ENCODE assay signal across 8 mouse cellular contexts in the genomic region with DNA sequence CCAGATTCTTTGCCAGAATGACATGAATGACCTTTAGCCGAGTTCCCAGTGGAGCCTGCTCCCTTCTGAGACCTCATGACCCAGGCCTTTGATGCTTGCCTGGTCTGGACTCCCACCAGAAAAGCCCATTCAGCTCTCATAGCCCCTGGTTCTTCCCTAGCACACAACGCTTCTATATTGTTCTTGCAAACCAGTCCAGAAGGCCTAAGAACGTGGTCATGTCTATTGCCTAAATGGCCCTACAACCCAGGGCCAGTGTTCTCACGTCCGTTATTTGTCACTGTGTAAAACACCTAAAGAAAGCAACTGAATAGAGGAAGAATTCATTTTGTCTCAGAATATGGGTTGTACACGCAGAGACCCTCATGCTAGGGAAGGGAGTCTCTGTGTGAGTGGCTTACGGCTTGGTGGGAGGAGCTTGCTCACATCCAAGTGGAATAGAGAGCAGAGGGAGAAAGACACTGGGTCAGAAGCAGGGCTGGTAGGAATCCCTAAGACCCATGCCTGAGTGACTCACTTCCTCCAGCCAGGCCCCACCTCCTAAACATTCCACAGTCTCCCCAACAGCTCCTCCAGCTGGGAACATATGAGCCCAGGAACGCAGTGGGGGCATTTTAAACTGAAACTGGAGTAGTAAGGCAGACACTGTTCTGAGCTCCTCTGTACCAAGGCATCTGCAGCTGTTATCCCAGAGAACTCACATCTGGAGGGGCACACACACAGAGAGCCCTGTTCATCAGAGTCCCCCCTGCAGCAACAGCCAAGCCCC.
A peak's percentile ranks its signal among the peaks of the same experiment; 100 is the strongest.
DNase-seq lines count a peak whose midpoint lies in the region; TF ChIP-seq lines count a peak whose summit lies in the region.

No protein-coding gene starts in this region.

- peaks cover 35% of the 10 kb centered on the region for H3K4me1 ChIP-seq in olfactory bulb, adult 2 months (ENCODE audit: control insufficient read depth, insufficient read depth, low read length)
- no peaks in the 10 kb centered on the region for H3K4me1 ChIP-seq in cerebellum, adult 2 months (ENCODE audit: control insufficient read depth, insufficient read depth, low read length)

- no peak for TF ChIP-seq CTCF in olfactory bulb, adult 2 months (IDR thresholded peaks at IDR 0.05; ENCODE audit: insufficient read depth, low read depth, low read length)
- no peak for TF ChIP-seq CTCF in cerebellum, adult 2 months (IDR thresholded peaks at IDR 0.05; ENCODE audit: borderline replicate concordance, insufficient read depth, low read depth, low read length)

- 51% methylated on average over 8 of the region's 8 CpGs for WGBS in olfactory bulb, adult 2 months
- 79% methylated on average over 8 of the region's 8 CpGs for WGBS in cerebellum, adult 2 months

- H3K4me3 ChIP-seq in olfactory bulb, adult 2 months (ENCODE audit: insufficient read depth, low read depth, low read length) = no peak overlapping the region
- H3K4me3 ChIP-seq in cerebellum, adult 2 months (replicated peaks; ENCODE audit: insufficient read depth, low read depth, low read length) = no peak overlapping the region

- H3K27me3 ChIP-seq in cerebellum, adult 2 months (ENCODE audit: control insufficient read depth, insufficient read depth, low read length) = no peaks in the 10 kb centered on the region

- DNase-seq in testis, postnatal 14 days (ENCODE audit: low spot score) = peak; percentile 30
- no peak for DNase-seq in testis, postnatal 10 days (ENCODE audit: low spot score)
- DNase-seq in heart, adult 9 months (ENCODE audit: low spot score in 2 of 2) = peak; percentile 69 to 75
- peak; percentile 40 for DNase-seq in kidney, postnatal 14 days
- no peak for DNase-seq in thymus, postnatal 10 days (ENCODE audit: low spot score in 2 of 2)
- no peak for DNase-seq in cerebellum, adult 2 months
- DNase-seq in spleen, postnatal 4 days (ENCODE audit: low spot score in 2 of 2) = no peak

- H3K27ac ChIP-seq in olfactory bulb, adult 2 months (ENCODE audit: insufficient read depth, low read depth, low read length) = peak overlapping the region; percentile 78
- H3K27ac ChIP-seq in cerebellum, adult 2 months (ENCODE audit: insufficient read depth, low read length) = no peak overlapping the region

- no peak for TF ChIP-seq POLR2A in olfactory bulb, adult 2 months (IDR thresholded peaks at IDR 0.05; ENCODE audit: insufficient read depth, low read depth, low read length)
- TF ChIP-seq POLR2A in cerebellum, adult 2 months (IDR thresholded peaks at IDR 0.05; ENCODE audit: borderline replicate concordance, insufficient read depth, low read length) = no peak

Comparison
In these comparisons a context has a peak if more than half of its experiments do, and no peak if none do; other contexts are left out.
1. DNase-seq: peak in testis, postnatal 14 days (single experiment), heart, adult 9 months (2 of 2) and kidney, postnatal 14 days (single experiment); none in testis, postnatal 10 days (single experiment), thymus, postnatal 10 days (0 of 2), cerebellum, adult 2 months (0 of 2) and spleen, postnatal 4 days (0 of 2).